Mouse (Mus musculus) cerebellum, adult 9-11 months (tissue): ENCODE measurements around the gene Gif.

Source experiments
- DNase-seq: peaks from one replicate; pipeline ENCODE4 v3.0.0; 2022

The Gif gene

DNA sequence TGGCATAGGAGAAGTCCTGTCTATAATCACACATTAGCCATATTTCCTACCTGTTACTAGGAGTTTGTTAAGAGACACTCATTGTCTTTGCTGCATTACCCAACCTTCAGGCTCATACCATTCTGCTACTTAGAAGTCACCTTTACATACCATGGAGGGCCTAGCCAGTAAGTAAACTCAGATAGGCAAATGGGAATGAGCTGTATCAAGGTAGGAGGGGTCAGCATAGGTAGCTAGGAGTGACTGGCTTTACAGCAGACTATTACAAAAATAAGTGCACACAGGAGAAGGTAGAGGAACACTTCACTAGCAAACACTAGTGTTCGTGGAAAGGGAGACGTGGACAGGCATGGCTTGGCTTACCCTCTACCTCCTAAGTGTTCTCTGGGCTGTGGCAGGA lies at the start of gene Gif:
Gif (plus strand) TSS at position 257 of the 400 bp plus-strand sequence.
- no peak for DNase-seq

DNA sequence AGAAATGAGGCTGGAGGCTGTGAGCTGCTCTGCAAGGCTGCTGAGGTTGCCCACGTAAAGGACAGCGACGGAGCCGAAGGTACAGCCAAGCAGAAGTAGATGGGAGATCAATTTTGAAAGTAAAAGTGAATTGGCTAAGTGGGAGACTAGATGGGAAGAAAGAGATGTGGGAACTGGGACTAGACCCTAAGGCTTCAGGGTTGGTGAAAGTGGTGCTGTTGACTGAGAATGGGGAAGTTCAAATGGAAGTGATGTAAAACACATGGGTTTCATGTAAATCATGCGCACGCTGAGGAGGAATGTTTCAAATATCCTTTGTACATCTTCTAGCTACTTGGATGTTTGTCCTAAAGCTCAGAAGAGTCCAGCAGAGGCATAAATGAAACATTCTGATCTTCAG lies 49.0 kb upstream of the Gif start:
- DNase-seq: no peak

DNA sequence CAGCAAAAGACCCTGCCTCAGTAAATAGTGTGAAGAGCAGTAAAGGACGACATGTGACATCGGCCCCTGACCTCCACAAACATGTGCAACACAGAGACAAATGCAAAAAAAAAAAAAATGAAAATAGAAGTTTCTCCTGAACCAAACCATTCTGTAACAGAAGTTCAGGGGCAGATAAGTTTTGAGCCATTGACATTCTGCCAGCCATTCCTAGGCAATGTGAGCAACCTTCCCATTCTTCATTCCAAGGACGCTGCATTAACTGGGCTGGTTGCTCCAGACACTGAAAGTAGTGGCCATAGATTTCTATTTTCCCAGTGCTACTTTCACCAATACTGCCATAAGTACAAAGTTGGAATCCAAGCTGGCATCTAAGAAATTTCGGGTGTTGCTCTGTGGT lies 34.9 kb upstream of the Gif start:
- no peak for DNase-seq

DNA sequence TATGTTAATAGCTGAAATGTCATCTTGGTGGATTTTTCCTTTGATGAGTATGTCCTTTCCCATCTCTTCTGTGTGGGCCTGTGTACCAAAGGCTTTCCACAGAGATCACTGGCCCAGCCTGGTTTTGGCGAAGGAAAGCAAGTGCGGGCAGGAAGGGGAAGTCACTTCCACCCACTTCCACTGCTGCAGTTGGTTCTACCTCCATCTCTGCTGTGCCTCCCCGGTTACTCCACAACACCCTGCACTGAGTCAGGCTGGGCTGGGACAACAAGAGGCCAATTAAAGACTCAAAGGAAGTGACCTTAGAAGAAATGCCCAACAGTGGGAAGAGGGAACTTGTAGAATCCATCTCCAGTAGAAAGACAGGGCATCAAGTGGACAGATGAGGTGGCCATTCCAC lies 27.3 kb upstream of the Gif start:
- no peak for DNase-seq

DNA sequence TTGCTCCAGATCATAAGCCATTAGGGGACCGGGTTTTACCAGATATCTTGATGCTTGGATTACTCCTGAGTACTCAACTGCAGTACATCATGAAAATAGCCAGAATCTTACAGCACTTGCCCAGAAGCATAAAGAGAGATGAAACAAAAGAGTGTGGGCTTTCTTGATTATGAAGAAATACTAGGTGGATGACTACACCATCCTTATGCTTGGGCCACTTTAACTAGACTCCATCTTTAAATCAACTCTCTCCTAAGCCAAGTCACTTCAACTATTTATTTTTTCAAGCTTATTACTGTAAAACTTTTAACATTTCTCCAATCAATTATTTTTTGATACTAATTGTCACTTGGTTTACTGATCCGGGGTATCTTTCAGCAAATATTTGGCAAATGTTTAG lies 23.5 kb upstream of the Gif start:
- DNase-seq: no peak

DNA sequence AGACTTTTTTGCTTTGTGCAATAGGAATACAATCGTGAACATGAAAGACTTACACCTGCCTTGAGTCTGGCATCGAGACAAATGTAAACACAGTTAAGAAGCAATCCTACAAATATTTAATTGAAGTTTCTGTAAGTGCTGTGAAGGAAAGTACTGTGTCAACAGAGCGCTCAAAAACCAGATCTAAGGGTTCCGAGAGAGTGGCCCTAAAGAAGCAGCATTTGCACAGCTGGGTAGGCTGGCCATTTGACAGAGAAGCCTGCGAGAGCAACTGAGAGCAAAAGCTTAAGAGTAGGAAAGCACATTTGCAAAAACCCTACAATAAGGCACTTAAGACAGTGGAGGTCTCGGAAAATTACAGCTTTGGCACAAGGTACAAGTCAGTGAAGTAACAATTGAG lies 23.1 kb upstream of the Gif start:
- DNase-seq: no peak

DNA sequence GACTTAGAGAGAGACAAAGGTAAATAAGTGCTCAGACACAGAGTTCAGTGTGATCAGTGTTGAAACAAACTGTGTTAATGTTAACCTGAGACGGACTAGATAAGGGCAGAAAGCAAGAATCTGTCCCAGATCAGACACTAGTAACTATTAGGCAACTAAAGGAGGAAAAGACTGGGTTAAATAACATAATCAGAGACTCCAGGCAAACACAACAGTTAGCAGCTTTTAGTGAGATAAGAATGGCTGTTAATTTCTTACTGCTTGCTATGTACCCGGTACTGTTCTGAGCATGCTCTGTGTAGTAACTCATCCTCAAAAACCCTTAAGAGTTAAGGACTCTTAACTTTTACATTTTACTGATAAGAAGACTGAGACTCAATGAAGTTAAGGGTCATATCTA lies 21.4 kb upstream of the Gif start:
- no peak for DNase-seq

DNA sequence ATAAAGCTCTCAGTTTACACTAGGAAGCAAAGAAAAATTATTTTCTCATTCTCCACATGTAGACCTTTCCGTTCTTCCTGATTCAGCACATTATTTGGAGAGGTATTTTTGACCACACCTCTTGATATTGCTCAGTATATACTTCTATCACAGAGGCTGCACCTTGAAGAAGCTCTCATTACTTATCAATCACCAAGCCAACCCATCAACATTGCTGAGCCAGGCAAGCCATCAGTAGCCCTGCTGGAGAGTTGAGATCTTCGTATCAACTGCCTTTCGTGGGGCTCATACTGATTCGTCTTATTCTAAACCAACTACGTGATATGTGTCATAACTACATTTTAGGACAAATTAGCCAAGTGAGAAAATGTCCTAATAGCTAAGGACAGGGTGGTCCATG lies 20.1 kb upstream of the Gif start:
- DNase-seq: no peak

DNA sequence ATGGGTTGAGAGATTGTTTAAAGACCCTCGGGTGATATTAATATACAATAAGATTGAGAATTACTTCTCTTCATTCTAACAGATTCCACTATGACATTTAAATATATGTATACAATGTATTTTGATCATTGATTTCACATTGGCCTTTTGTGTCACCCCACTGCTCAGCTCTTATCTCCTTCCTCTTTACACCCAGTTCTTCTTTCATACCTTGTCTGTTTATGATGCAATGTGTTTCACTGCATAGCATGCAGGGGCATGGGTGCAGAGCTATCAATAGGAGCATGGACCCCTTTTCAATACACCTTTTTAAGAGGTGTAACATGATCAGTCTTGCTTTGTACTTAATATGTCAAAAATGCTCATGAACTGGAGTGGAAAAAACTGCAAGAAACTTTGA lies 17.1 kb upstream of the Gif start:
- no peak for DNase-seq

DNA sequence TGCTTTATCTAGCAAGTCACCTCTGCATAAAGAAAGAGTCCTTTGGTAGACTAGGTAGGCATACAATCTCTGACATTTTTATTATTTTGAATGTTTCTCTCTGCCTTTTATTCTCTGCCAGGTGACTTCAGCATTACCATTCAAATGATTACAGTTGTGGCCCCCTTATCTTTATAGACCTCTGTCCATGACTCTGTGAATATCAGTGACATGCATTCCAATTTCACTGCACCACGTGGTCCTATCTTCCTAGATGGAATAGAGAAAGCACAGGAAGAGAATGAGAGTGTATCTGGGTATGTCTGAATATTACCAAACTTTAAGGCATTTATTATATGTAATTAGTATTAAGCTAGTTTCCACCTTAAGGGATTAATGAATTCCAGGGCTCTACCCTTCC lies 10.9 kb upstream of the Gif start:
- DNase-seq: no peak

DNA sequence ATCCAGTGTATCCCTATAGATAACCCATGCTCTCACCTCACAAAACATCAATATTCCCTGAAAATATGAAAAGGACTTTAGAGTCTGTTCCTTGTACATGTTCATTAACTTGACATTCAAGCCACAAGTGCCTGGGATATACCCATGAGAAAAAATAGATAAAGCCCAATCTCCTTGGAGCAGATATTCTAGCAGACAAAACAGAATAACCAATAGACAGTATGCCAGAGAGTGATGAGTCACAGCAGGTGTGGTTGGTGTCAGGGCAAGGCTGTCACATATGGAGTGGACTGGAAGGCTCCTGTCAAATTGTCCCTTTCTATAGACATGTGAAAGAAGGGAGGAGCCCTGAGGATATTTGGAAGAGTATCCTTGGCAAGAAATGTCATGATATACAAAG lies 1.7 kb upstream of the Gif start:
- no peak for DNase-seq

DNA sequence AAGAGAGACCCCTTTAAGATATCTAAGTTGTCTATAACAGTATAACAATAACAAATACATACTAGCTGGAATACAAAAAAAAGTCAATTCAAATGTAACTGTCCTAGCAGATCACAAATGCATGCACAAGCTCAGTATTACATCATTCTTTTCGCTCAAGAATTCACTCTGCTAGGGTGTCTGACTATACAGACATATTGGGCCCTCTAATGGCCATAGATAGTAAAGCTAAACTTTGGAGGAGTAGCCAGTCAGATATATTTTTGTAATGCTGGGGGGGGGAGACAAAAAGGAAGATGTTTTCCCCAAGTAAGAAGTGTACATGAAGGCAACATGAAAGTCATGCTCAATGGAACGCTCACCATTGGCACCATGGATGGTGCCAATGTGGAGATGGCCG lies 17.7 kb downstream of the Gif start:
- no peak for DNase-seq

DNA sequence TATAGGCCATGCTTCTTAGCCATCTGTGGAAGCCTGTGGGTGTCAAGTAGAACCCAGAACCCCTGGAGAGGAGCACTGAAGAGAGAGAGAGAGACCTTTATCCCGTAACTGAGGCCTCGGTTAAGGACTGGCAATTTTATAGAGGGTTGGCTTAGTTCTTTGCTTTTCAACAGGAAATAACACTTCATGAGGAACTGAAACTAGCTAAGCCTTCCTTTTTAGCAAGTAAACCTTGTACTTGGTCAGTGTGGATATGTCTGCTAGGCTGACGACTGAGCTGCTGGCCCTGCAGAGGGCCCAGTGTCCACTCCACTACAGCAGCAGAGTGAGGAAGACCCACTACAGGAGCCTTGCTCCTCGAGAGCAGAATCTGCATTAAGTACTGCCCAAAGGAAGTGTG lies 19.1 kb downstream of the Gif start:
- no peak for DNase-seq

DNA sequence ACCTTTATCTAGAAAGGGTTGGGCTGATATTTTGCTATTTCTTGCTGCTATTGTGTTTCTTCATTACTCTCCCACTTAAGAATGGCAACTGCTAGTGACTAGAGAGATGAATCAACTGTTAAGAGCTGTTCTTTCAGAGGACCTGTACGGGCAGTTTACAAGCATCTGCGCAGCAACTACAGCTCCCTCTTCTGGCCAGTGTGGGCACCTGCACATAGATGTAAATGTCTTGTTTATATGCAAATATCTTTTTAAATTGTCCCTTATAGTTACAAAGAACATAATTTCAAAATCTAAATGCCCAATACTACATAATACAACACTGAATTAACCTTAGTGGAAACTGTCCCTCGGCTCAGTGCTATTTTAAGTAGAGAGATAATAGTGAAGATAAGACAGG lies 20.8 kb downstream of the Gif start:
- no peak for DNase-seq

DNA sequence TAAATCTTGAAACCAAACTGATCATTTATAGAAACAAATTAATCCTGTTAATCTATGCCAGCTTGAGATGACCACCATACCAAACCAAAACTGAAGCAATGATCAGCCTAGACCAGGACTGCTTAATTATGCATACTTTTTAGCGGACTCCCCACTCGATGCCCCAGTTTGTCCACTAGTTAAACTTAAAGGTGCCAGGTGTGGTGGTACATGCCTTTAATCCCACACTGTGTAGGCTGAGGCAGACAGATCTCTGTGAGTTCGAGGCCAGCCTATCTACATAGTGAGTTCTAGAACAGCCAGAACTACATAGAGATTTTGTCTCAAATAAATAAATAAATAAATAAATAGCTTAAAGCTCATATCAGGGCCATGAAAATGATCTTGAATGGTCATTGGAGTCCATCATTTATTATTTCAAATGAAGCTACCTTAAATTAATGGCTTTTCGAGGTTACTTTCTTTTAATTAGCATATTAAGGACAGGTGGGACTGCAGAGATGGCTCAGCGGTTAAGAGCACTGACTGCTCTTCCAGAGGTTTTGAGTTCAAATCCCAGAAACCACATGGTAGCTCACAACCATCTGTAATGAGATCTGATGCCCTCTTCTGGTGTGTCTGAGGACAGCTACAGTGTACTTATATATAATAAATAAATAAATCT lies 22.0 kb downstream of the Gif start:
- DNase-seq: peak; percentile 29

DNA sequence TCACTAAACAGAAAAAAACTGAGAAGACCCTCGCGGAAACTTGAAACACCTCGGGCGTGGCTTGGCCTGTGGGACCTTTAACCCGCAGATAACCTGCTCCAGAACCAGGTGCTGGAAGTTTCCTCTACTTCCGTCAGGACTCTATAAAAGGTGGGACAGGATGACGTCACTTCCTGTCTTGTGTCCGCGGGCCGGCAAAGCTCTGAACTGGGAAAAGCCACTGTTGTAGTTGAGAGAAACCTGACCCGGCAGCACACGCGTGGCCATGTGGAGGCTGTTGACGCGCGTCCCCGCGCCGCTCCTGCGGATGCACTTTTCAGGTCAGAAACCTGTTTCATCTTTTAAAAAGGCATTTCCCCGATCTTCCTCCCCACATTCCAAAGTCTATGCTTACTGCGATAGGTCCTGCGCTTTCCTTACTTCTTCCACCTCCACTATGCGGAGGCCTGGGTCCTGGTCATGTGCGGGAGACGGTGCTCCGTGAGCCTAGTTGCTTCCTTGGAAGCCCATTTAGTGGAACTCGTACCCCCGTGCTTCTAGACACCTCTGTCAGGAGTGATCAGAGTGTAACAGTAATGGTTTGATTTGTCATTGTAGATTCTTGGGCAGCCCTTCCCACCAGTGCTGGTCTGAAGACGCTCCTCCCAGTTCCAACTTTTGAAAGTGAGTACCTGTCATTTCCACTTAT lies 23.0 kb downstream of the Gif start, which contains the start of gene Mrpl16:
Mrpl16 (plus strand) TSS at position 187 of the 688 bp plus-strand sequence.
- DNase-seq: peak; percentile 90

DNA sequence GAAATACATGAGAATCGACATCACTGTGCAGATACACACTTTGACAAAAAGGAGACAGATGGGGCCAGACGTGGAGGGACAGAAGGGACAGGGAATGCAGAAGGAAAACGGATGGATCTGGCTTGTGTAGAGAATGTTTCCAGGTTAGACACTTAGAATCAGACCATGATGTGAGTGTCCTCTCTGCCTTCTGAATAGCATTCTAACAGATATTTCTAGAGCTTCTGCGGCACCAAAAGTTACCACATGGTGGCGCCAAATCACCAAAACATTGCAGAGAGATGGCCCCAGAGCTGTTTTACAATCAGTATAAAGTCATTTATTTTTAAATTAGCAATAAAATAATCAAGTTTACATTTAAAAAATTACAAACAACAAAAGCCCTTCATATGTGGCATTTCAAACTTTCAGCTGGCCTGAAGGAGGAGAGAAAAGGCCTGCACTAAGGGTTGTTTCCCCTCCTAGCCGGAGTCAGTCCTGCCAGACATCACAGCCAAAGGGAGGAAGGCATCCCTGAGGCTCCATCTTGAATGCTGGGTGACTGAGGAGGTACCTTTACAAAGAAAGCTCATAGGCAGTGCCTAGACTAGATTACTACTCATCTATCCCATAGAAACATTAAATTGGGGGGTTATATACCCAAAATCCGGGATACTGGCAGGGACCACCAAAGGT lies 30.0 kb downstream of the Gif start:
- DNase-seq: peak; percentile 37

DNA sequence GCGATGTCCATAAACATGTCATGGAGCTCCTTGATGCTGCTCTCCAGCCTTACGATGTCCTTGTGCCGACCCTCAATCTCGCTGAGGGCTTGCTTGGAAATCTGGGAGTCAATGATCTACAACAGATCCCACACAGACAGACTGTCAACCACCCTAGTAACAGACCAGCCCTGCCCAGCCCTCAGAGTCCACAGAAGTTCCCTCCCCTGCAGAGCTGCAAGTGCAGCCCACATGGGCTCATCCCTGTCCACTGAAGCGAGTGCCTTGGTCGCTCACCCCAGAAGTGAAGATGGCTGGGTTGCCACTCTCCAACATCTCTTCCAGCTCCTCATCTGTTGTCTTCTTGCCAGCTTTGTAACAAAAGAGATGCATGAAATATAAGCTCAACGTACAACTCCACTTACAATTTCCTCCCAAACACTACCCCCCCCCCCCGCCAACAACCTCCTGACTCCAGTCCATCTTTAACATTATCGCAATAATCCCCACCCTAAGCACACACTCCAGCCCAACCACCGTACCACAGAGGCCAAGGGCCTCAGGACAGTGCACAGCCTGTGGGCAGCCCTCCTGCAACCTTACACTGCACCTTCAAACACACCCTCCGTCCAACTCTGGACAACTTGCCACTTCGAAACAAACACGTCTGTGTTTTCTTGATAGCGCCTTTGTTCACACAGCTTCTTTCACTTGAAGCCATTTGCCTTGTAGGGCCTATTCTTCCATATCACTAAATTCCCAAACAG lies 38.2 kb downstream of the Gif start:
- no peak for DNase-seq

DNA sequence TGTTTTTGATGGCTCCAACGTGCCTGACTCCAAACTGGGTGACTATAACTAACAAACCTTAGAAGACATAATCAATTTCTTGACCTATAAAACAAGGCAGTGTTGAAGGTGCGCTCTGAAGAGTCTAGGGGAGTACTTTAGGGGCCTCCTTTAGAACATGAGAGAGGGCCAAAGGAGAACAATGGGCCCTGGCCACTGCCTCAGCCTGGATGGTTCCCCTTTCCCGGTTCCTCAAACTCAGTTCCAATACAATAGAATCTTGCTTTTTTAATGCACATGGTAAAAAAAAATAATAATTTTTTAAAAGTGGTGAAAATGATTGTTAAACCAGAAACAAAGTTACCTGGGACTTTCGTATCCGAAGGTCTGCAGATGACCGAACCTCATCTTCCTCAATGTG lies 40.5 kb downstream of the Gif start:
- no peak for DNase-seq

DNA sequence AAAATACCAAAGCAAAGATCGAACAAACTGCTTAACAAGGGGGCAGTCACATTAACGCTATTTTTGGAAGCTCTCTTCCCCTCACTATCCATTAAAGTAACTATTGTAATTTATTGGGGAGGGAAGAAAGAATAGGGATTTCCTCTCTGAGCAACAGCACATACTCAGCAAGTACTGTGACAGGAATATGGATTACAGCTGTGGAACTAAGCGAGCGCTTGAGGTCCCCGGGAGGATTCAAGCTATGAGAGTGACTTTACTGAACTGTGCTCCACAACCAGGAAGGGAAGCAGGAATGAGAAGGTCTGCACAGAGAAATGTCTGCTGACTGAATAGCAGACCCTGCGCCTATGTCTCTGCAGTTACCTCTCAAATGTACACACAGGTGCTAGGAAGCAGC lies 41.5 kb downstream of the Gif start:
- no peak for DNase-seq

DNA sequence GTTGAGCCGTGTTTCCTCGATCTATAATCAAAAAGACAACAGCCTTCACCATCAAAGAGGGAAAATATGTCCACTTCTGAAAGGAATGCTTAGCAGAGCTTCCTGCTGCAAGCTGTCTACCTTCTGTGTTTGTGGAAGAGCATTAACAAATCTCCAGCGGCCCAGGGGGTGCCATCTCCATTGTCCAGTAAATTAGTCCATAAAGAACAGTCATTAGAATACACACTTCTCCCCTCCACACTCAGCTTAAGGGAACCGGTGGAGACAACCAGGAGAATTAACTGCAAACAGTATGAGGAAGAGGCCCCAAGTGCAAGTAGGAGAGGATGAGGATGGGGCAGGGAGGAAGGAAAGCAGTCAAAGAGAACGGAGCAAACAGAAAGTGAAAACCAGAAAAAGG lies 44.5 kb downstream of the Gif start:
- DNase-seq: no peak

DNA sequence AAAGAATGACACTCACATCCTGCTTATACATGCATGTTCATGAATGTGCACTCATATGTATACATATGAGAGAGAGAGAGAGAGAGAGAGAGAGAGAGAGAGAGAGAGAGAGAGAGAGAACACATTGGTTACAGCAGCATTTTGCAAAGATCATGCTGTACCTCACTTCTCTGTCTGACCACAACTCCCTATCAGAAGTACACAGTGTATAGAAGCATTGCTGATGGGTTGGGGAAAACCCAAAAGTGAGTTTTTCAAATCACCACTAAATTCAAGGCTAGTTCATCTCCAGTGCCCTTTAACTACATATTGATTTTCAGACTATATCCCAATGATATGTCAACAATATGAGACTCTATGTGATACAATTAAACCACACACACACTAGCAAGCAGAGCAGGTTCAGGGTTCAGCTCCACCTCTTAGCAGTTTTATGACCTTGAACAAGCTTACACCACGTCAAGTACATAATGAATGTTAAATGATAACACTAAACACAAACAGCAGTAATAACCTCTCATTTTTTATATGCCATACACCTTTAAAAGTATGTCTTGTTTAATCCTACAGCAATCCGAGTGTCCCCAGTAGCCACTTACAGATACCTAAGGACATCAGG lies 46.5 kb downstream of the Gif start:
- DNase-seq: no peak

DNA sequence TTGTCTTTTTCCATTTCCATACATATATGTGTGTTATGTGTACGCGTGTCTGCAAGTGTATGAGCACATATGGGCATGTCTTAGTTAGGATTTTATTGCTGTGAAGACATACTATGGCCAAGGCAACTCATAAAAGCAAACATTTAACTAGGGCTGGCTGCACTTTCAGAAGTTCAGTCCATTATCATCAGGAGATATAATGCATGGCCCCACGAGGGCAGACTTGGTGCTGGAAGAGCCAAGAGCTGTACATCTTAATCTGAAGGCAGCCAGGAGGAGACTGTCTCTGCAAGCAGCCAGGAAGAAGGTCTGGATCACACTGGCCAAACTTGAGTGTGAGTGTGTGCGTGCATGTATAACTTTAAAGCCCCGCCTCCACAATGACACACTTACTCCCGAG lies 47.1 kb downstream of the Gif start:
- DNase-seq: no peak
